Mouse (Mus musculus) erythroblast, embryonic 14.5 days (primary cell): ENCODE data around the gene Srms. TPM values are rescaled to one million over a fixed set of nuclear protein-coding genes. Genes with fewer than 3 reads are reported as not detected.
"Not testable (repeated sequence)": the region's sequence is repeated elsewhere in the genome, so short reads cannot be mapped to it uniquely, and the experiment has no call there.

Experiments
- H3K27me3 ChIP-seq: 2 replicates; pipeline ENCODE4 v1.6.1; 2012; ENCODE audit warnings: inconsistent platforms; ENCODE audit not compliant: control insufficient read depth
- H3K36me3 ChIP-seq: 2 replicates; pipeline ENCODE4 v1.6.1; 2012; ENCODE audit warnings: mild to moderate bottlenecking, inconsistent platforms; ENCODE audit not compliant: control insufficient read depth
- H3K4me1 ChIP-seq: 2 replicates; pipeline ENCODE4 v1.6.1; 2012; ENCODE audit warnings: inconsistent platforms; ENCODE audit not compliant: control insufficient read depth
- H3K4me3 ChIP-seq: replicated peaks from 2 replicates; pipeline ENCODE3; 2012; ENCODE audit warnings: moderate library complexity, mild to moderate bottlenecking, inconsistent platforms
- H3K9me3 ChIP-seq: 2 replicates; pipeline ENCODE4 v1.6.1; 2012; ENCODE audit warnings: low read length, inconsistent platforms, mixed read lengths; ENCODE audit not compliant: control insufficient read depth
- GATA1 ChIP-seq: IDR thresholded peaks from 2 replicates; pipeline ENCODE4 v1.6.1; 2012; ENCODE audit warnings: low read length, inconsistent platforms, mixed read lengths
- TAL1 ChIP-seq: IDR thresholded peaks from 3 replicates; pipeline ENCODE4 v1.6.1; 2012; ENCODE audit warnings: low read length, inconsistent platforms, mixed read lengths
- polyA plus RNA-seq: library from polyadenylated mRNA; stranded (reverse); fragments of >175 nt; gene quantifications from 2 replicates; pipeline ENCODE4 v1.2.3, GENCODE M21; 2012

The Srms gene
- polyA plus RNA-seq, 1 experiment, result 0.03 TPM

DNA sequence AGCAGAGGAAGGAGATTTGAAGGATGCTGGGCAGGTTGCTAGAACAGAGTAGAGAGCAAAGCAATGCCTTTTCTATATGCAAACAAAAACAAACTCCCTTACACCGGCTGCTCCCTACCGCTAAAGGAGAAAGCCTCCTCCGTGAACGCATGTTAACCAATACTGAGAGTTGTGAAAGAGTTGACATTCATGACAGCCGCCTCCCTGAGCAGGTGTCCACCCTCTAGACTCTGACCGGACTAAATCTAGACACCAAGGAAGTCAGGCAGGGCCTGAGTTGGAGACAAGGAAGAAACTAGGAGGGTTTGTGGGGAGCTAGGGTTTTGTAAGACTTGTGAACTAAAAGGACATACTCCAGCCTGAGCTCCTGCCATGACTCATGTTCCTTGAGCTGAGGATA is 10.1 kb downstream of the Srms start:
- TF ChIP-seq TAL1, result no peak
- TF ChIP-seq GATA1, result no peak
- Histone ChIP-seq H3K9me3 (no peaks in the 10 kb centered on the region), H3K27me3 (peaks cover 47% of the 10 kb centered on the region), H3K36me3 (peaks cover 5% of the 10 kb centered on the region), H3K4me1 (peaks cover 73% of the 10 kb centered on the region), H3K4me3 (no peak overlapping the region)

DNA sequence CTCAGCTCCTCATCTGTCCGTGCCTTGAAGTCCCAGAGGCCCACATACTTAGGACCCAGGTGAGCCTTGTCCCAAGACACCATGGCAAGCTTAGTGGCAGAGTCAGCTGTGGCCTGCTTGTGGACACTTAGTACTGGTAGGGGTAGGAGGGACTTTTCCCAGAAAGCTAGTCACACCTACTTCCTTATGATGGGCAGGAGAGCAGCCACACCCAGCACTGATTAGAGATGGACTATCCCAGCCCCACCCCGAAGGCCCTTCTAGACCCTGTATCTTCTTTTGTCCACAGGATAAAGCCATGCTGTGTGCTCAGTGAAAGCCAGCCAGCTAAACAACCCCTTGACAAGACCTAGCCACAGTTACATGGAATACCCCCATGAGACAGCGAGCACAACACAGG is 10.6 kb downstream of the Srms start, which contains the start of gene Ptk6:
TSS of gene Ptk6 (minus strand) at position 368 of the 400 bp plus-strand sequence.
- H3K36me3 ChIP-seq, result peaks cover 5% of the 10 kb centered on the region
- peaks cover 68% of the 10 kb centered on the region for H3K4me1 ChIP-seq
- peaks cover 47% of the 10 kb centered on the region for H3K27me3 ChIP-seq

DNA sequence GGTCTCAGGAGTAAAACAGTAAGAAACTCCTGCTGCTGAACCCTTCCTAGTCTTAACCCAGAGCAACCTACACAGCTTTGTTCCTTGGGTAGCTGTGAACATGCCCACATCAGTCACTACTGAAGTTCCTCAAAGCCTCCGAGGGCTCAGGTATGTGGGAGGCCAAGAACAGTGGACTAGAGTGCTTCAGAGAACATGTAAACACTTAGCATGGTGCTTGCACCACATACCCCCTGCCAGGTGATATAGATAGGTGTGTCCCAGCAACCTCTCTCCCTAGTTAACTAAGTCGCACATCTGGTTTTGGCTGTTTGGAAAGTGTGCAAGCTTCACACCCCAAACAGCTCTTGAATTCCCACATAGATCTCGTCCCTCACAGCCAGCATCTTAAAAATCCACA is 11.4 kb downstream of the Srms start:
- Histone ChIP-seq H3K4me1 (peaks cover 66% of the 10 kb centered on the region), H3K9me3 (no peaks in the 10 kb centered on the region), H3K36me3 (no peaks in the 10 kb centered on the region; the same call in 1 of the 2 replicates), H3K27me3 (peaks cover 52% of the 10 kb centered on the region), H3K4me3 (no peak overlapping the region)
- TF ChIP-seq TAL1 (no peak), GATA1 (no peak)

More for the DNA sequence above, 10.6 kb downstream of the Srms start, which contains the start of gene Ptk6:
- Histone ChIP-seq H3K4me3 (no peak within 1 kb of the TSS), H3K9me3 (no peaks in the 10 kb centered on the region)
- TF ChIP-seq GATA1 (no peak), TAL1 (no peak)

DNA sequence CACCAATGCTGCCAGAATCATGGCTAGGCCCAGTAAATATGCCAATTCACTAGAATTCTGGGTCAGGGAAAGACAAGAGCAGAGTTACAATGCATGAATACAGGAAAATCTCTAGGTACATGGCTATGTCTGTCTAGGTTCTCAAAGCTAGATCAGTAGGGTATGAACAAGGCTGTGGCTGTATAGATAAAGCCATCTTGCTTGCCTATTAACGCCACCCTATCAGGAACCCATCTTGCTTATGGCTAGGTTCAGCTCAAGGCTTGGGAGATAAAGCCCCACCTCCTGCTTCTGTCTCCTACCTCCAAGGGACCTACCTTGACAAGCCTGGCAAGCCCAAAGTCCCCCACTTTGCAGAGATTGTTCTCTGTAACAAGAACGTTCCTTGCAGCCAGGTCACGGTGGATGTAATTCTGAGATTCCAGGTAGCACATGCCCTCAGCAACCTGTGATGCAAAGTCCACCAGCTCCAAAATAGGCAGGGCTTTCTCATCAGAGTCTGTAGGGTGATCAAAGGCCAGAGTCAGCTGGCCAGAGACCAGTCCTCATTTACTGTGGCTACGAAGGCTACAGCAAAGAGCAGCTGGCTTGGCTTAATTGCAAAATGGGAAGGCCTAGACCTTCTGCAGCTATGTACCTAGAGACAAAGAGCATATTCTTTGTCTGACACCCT is 16.2 kb downstream of the Srms start:
- no peak overlapping the region for H3K4me3 ChIP-seq
- H3K4me1 ChIP-seq, result peaks cover 31% of the 10 kb centered on the region
- peaks cover 81% of the 10 kb centered on the region for H3K27me3 ChIP-seq
- TF ChIP-seq GATA1 (no peak), TAL1 (no peak)
- H3K9me3 ChIP-seq, result no peaks in the 10 kb centered on the region
- no peaks in the 10 kb centered on the region for H3K36me3 ChIP-seq

DNA sequence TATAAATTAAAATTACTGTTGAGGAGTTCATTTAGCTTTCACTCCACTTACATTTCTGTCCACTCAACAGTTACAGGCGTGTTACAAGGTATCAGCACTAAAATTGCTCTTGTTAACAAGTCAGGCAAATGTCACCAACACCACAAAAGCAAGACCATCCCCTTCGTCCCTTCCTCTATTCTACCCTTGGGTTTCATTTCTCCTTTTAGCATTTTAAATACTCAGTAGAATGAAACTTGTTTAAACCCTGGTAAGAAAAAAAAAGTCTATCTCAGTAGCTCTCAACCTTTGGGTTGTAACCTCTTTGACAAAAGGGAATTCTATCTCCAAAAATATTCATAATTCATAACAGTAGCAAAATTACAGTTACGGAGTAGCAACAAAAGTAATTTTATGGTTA is 19.9 kb downstream of the Srms start:
- Histone ChIP-seq H3K9me3 (no peaks in the 10 kb centered on the region), H3K4me3 (no peak overlapping the region), H3K4me1 (peaks cover 31% of the 10 kb centered on the region), H3K27me3 (peaks cover 51% of the 10 kb centered on the region), H3K36me3 (peaks cover 14% of the 10 kb centered on the region)
- TF ChIP-seq GATA1, result no peak
- TF ChIP-seq TAL1, result no peak

DNA sequence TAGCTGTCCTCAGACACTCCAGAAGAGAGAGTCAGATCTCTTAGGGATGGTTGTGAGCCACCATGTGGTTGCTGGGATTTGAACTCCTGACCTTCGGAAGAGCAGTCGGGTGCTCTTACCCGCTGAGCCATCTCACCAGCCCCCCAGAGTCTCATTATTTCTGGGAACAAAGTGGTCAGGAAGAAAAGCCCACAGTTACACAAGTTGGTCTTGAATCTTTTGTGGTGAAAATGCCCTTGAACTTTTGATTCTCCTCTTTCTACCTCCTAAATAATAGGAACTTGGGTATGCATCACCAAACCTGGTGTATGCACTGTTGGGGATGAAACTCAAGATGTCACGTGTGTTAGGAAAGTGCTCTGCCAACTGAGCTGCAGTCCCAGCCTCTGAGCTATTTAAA is 21.0 kb downstream of the Srms start:
- Histone ChIP-seq H3K4me3 (no peak overlapping the region), H3K4me1 (peaks cover 38% of the 10 kb centered on the region), H3K36me3 (peaks cover 14% of the 10 kb centered on the region), H3K27me3 (peaks cover 47% of the 10 kb centered on the region), H3K9me3 (no peaks in the 10 kb centered on the region)
- no peak for TF ChIP-seq GATA1
- no peak for TF ChIP-seq TAL1

DNA sequence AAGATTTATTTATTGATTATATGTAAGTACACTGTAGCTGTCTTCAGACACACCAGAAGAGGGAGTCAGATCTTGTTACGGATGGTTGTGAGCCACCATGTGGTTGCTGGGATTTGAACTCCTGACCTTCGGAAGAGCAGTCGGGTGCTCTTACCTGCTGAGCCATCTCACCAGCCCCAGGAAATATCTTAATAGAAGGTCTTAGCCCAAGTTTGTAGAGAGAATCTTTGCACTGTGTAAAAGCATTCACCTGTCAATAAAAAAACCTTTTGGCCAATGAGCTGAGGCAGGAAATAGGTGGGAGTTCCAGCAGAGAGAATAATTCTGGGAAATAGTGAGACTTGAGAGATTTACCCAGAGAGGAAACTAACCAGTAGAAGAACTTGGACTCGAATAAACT is 21.6 kb downstream of the Srms start:
- H3K36me3 ChIP-seq, result peaks cover 14% of the 10 kb centered on the region
- H3K4me1 ChIP-seq, result peaks cover 38% of the 10 kb centered on the region
- peaks cover 43% of the 10 kb centered on the region for H3K27me3 ChIP-seq
- H3K9me3 ChIP-seq, H3K4me3 ChIP-seq: not testable (repeated sequence)

DNA sequence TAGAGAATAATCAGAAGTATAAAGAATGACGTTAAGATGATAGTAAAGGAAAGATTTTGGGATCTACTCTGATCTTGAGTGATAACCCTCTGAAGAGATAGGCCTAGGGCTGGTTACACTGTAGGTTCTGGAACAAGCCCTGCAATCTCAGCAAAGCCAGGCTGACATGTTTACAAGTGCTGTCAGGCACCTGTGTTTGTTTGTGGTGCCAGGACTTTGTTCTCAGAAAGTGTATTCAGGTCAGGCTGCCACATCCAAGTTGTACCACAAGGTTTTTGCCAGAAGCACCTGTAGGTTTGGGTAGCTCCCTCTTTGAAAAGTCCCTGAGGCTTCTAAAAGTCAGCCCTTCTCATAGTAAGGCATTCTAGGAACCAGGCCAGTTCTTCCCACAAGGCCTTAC is 23.7 kb downstream of the Srms start:
- no peak for TF ChIP-seq GATA1
- TF ChIP-seq TAL1, result no peak
- no peak overlapping the region for H3K4me3 ChIP-seq

DNA sequence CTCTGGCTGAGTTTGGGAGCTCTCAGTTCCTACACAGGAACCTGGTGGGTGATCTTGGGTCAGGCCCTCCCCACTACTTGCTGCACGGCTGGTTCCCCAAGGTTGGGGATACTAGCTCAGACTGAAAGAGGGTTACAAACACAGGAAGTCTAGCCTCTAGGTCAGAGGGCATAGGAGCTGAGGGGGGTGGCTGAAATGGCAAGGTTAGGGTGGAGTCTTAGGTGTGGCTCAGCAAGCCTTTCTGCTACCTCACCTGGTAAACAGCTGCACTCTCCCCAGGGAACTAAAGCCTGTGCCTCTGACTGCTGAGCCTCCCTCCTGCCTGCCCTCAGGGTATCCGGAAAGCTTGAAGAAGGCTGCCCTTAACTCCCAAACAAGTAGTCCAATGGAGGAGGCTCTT is 24.3 kb downstream of the Srms start:
- Histone ChIP-seq H3K4me1 (peaks cover 33% of the 10 kb centered on the region), H3K36me3 (peaks cover 14% of the 10 kb centered on the region), H3K4me3 (peak overlapping the region; percentile 51), H3K9me3 (no peaks in the 10 kb centered on the region), H3K27me3 (peaks cover 24% of the 10 kb centered on the region)
- TF ChIP-seq TAL1 (no peak), GATA1 (no peak)

More for the DNA sequence above, 23.7 kb downstream of the Srms start:
- peaks cover 14% of the 10 kb centered on the region for H3K36me3 ChIP-seq
- peaks cover 31% of the 10 kb centered on the region for H3K27me3 ChIP-seq
- H3K4me1 ChIP-seq, result peaks cover 33% of the 10 kb centered on the region
- H3K9me3 ChIP-seq, result no peaks in the 10 kb centered on the region
